Mouse (Mus musculus) limb, embryonic 15.5 days (tissue): ENCODE measurements around the gene Olfr1106. TPM values are rescaled to one million over a fixed set of nuclear protein-coding genes. Genes with fewer than 3 reads are reported as not detected.

ENCODE experiments used
- ATAC-seq: fragments of 200-750 bp; cut with Nextera tagmentation; 2 replicates; pipeline ENCODE4 v1.8.0; 2017; ENCODE audit warnings: low read depth, moderate TSS enrichment; ENCODE audit not compliant: insufficient number of reproducible peaks, low FRiP score, low TSS enrichment
- H3K27ac ChIP-seq: fragments of 300-500 bp; sonication (generic); 2 replicates; pipeline ENCODE4 v1.5.1; 2015; ENCODE audit warnings: moderate library complexity, mild to moderate bottlenecking, inconsistent platforms
- H3K27me3 ChIP-seq: fragments of 300-500 bp; sonication (generic); 2 replicates; pipeline ENCODE4 v1.6.1; 2015; ENCODE audit warnings: inconsistent platforms
- H3K36me3 ChIP-seq: fragments of 300-500 bp; sonication (generic); 2 replicates; pipeline ENCODE4 v1.6.1; 2015; ENCODE audit warnings: inconsistent platforms
- H3K4me1 ChIP-seq: fragments of 300-500 bp; sonication (generic); 2 replicates; pipeline ENCODE4 v1.6.1; 2015; ENCODE audit warnings: inconsistent platforms
- H3K4me2 ChIP-seq: fragments of 300-500 bp; sonication (generic); 2 replicates; pipeline ENCODE4 v1.6.1; 2015; ENCODE audit warnings: mild to moderate bottlenecking, inconsistent platforms
- H3K4me3 ChIP-seq: fragments of 300-500 bp; sonication (generic); 2 replicates; pipeline ENCODE4 v1.5.1; 2015; ENCODE audit warnings: mild to moderate bottlenecking, inconsistent platforms
- H3K9ac ChIP-seq: fragments of 300-500 bp; sonication (generic); 2 replicates; pipeline ENCODE4 v1.6.1; 2015; ENCODE audit warnings: inconsistent platforms
- H3K9me3 ChIP-seq: fragments of 300-500 bp; sonication (generic); 2 replicates; pipeline ENCODE4 v1.6.1; 2016; ENCODE audit warnings: inconsistent platforms
- WGBS: fragments of 180-500 bp; shearing (Covaris S2); methylation state at CpG from one replicate; pipeline ENCODE4 v1.1.7; 2015; 5-methylcytosine and 5-hydroxymethylcytosine counted together
- polyA plus RNA-seq: library from polyadenylated mRNA; unstranded; fragments of >200 nt; fragmentation: Nextera tagmentation; extraction: Ambion mirVana; gene quantifications from 2 replicates; pipeline ENCODE4 v1.2.1, GENCODE M21; 2015

Gene Olfr1106
- polyA plus RNA-seq = not detected in 2 replicates

- H3K36me3 ChIP-seq = no peaks in the 10 kb centered on the region
- H3K9me3 ChIP-seq = no peaks in the 10 kb centered on the region
- no peak within 1 kb of the TSS for H3K9ac ChIP-seq
- no peak within 1 kb of the TSS for H3K4me2 ChIP-seq
- H3K27me3 ChIP-seq = no peaks in the 10 kb centered on the region
- H3K4me1 ChIP-seq = no peaks in the 10 kb centered on the region
- ATAC-seq = no peak
- H3K4me3 ChIP-seq = no peak within 1 kb of the TSS
- WGBS = 73% methylated on average over 1 of the region's 1 CpGs
- no peak within 1 kb of the TSS for H3K27ac ChIP-seq
These were observed at the start of gene Olfr1106 for GRCm38 (mm10) chr2:87052173-87052572. Gene Olfr1106, minus strand, starts transcription at chr2:87052273.

GRCm38 (mm10) chr2:87095908-87096307, 43.8 kb upstream of the Olfr1106 start, which contains the start of gene Olfr1109:
Gene Olfr1109, minus strand, starts transcription at chr2:87096008.
- Histone ChIP-seq H3K4me3 (no peak within 1 kb of the TSS), H3K9ac (no peak within 1 kb of the TSS), H3K27me3 (no peaks in the 10 kb centered on the region), H3K4me2 (no peak within 1 kb of the TSS), H3K27ac (no peak within 1 kb of the TSS), H3K9me3 (no peaks in the 10 kb centered on the region), H3K4me1 (no peaks in the 10 kb centered on the region), H3K36me3 (no peaks in the 10 kb centered on the region)
- WGBS = 79% methylated on average over 1 of the region's 1 CpGs
- ATAC-seq = no peak

GRCm38 (mm10) chr2:87075717-87076116, 23.6 kb upstream of the Olfr1106 start, which contains the start of gene Olfr1107:
Gene Olfr1107, minus strand, starts transcription at chr2:87075817.
- Histone ChIP-seq H3K36me3 (no peaks in the 10 kb centered on the region), H3K9ac (no peak within 1 kb of the TSS), H3K4me3 (no peak within 1 kb of the TSS), H3K27ac (no peak within 1 kb of the TSS), H3K4me1 (no peaks in the 10 kb centered on the region), H3K4me2 (no peak within 1 kb of the TSS), H3K27me3 (no peaks in the 10 kb centered on the region), H3K9me3 (no peaks in the 10 kb centered on the region)
- no peak for ATAC-seq
- 83% methylated on average over 1 of the region's 1 CpGs for WGBS

GRCm38 (mm10) chr2:87036431-87036830, 15.6 kb downstream of the Olfr1106 start, which contains the start of gene Olfr1105:
Gene Olfr1105, minus strand, starts transcription at chr2:87036531.
- Histone ChIP-seq H3K36me3 (no peaks in the 10 kb centered on the region), H3K9me3 (no peaks in the 10 kb centered on the region), H3K4me3 (no peak within 1 kb of the TSS), H3K27ac (no peak within 1 kb of the TSS), H3K4me2 (no peak within 1 kb of the TSS), H3K27me3 (no peaks in the 10 kb centered on the region), H3K4me1 (no peaks in the 10 kb centered on the region), H3K9ac (no peak within 1 kb of the TSS)
- no peak for ATAC-seq

GRCm38 (mm10) chr2:87026980-87027379, 25.1 kb downstream of the Olfr1106 start, which contains the start of gene Olfr1104:
Gene Olfr1104, minus strand, starts transcription at chr2:87027080.
- H3K4me2 ChIP-seq = no peak within 1 kb of the TSS
- H3K9me3 ChIP-seq = no peaks in the 10 kb centered on the region
- no peaks in the 10 kb centered on the region for H3K27me3 ChIP-seq
- no peaks in the 10 kb centered on the region for H3K4me1 ChIP-seq
- H3K36me3 ChIP-seq = no peaks in the 10 kb centered on the region
- WGBS = 73% methylated on average over 1 of the region's 1 CpGs
- no peak within 1 kb of the TSS for H3K27ac ChIP-seq
- ATAC-seq = no peak
- H3K9ac ChIP-seq = no peak within 1 kb of the TSS
- H3K4me3 ChIP-seq = no peak within 1 kb of the TSS

- no peaks in the 10 kb centered on the region for H3K36me3 ChIP-seq
- no peak for ATAC-seq
- no peaks in the 10 kb centered on the region for H3K27me3 ChIP-seq
- H3K9ac ChIP-seq = no peak within 1 kb of the TSS
- H3K4me2 ChIP-seq = no peak within 1 kb of the TSS
- no peak within 1 kb of the TSS for H3K27ac ChIP-seq
- H3K4me3 ChIP-seq = no peak within 1 kb of the TSS
- H3K9me3 ChIP-seq = no peaks in the 10 kb centered on the region
- H3K4me1 ChIP-seq = no peaks in the 10 kb centered on the region
These were observed 54.0 kb downstream of the Olfr1106 start, which contains the start of gene Olfr1102 for GRCm38 (mm10) chr2:86998098-86998497. Gene Olfr1102, plus strand, starts transcription at chr2:86998398.

Other genes starting within 250 kb of the Olfr1106 start
- not detected in 2 replicates for gene Olfr141, start 242.3 kb downstream of the Olfr1106 start, polyA plus RNA-seq
- not detected in 2 replicates for gene Olfr1094, start 227.6 kb downstream of the Olfr1106 start, polyA plus RNA-seq
- gene Olfr1095, start 200.6 kb downstream of the Olfr1106 start, polyA plus RNA-seq = not detected in 2 replicates
- gene Gm13723, start 177.5 kb downstream of the Olfr1106 start, polyA plus RNA-seq = not detected in 2 replicates
- gene Olfr1097, start 160.1 kb downstream of the Olfr1106 start, polyA plus RNA-seq = not detected in 2 replicates
- not detected in 2 replicates for gene Olfr1098, start 127.7 kb downstream of the Olfr1106 start, polyA plus RNA-seq
- gene Olfr1099, start 91.6 kb downstream of the Olfr1106 start, polyA plus RNA-seq = not detected in 2 replicates
- gene Olfr1100, start 72.3 kb downstream of the Olfr1106 start, polyA plus RNA-seq = not detected in 2 replicates
- gene Olfr1101, start 61.1 kb downstream of the Olfr1106 start, polyA plus RNA-seq = not detected in 2 replicates
- gene Olfr1102, start 53.9 kb downstream of the Olfr1106 start, polyA plus RNA-seq = not detected in 2 replicates
- gene Olfr1104, start 25.2 kb downstream of the Olfr1106 start, polyA plus RNA-seq = not detected in 2 replicates
- not detected in 2 replicates for gene Olfr1105, start 15.7 kb downstream of the Olfr1106 start, polyA plus RNA-seq
- gene Olfr1107, start 23.5 kb upstream of the Olfr1106 start, polyA plus RNA-seq = not detected in 2 replicates
- not detected in 2 replicates for gene Olfr1109, start 43.7 kb upstream of the Olfr1106 start, polyA plus RNA-seq
- gene Olfr259, start 62.3 kb upstream of the Olfr1106 start, polyA plus RNA-seq = not detected in 2 replicates
- gene Olfr1110, start 88.0 kb upstream of the Olfr1106 start, polyA plus RNA-seq = not detected in 2 replicates
- not detected in 2 replicates for gene Olfr1111, start 100.4 kb upstream of the Olfr1106 start, polyA plus RNA-seq
- not detected in 2 replicates for gene Olfr1112, start 135.5 kb upstream of the Olfr1106 start, polyA plus RNA-seq
- not detected in 2 replicates for gene Olfr1113, start 156.7 kb upstream of the Olfr1106 start, polyA plus RNA-seq
- gene Olfr1115, start 195.7 kb upstream of the Olfr1106 start, polyA plus RNA-seq = not detected in 2 replicates
- not detected in 2 replicates for gene Olfr1116, start 215.3 kb upstream of the Olfr1106 start, polyA plus RNA-seq